In genomic region chr17:29589221-29589898, GRCm38 (mm10) we compare ENCODE assay signal across 9 mouse cellular contexts. TPM values are rescaled to one million over a fixed set of nuclear protein-coding genes. Genes with fewer than 3 reads are reported as not detected.
A peak's percentile ranks its signal among the peaks of the same experiment; 100 is the strongest.
DNase-seq lines count a peak whose midpoint lies in the region; ATAC-seq and TF ChIP-seq lines count a peak whose summit lies in the region.
"Had no signal": no experiment of that assay in that cellular context is flagged by ENCODE, and none has a peak within 500 bp of the region (broad histone marks: within the 10 kb centered on the region; RNA-seq: fewer than 3 reads in every experiment).

No protein-coding gene starts in this region.

- peaks cover 12% of the 10 kb centered on the region; the same call in 1 of the 2 replicates for H3K36me3 ChIP-seq in intestine, embryonic 14.5 days (ENCODE audit: control insufficient read depth, insufficient read depth, low read length)
- H3K36me3 ChIP-seq in intestine, postnatal 0 days (ENCODE audit: control insufficient read depth, insufficient read depth), result peaks cover 12% of the 10 kb centered on the region; the same call in 1 of the 2 replicates
- H3K36me3 ChIP-seq in embryonic facial prominence, embryonic 10.5 days (replicated peaks), result peaks cover 36% of the 10 kb centered on the region
- peaks cover 20% of the 10 kb centered on the region for H3K36me3 ChIP-seq in hindbrain, embryonic 12.5 days
- H3K36me3 ChIP-seq in midbrain, embryonic 14.5 days (ENCODE audit: control insufficient read depth, insufficient read depth, low read length), result peaks cover 3% of the 10 kb centered on the region

- H3K9ac ChIP-seq in intestine, embryonic 14.5 days (ENCODE audit: low read length), result no peak overlapping the region
- H3K9ac ChIP-seq in intestine, postnatal 0 days (ENCODE audit: low read depth, low read length), result no peak overlapping the region
- H3K9ac ChIP-seq in hindbrain, embryonic 12.5 days, result 0 out of 2 replicates have a peak overlapping the region, but pooled peaks have one; percentile 25
- no peak overlapping the region for H3K9ac ChIP-seq in midbrain, embryonic 14.5 days (replicated peaks; ENCODE audit: low read length)

- H3K27ac ChIP-seq in intestine, embryonic 14.5 days (ENCODE audit: low read depth), result 0 out of 2 replicates have a peak overlapping the region, but pooled peaks have one; percentile 3
- H3K27ac ChIP-seq in intestine, postnatal 0 days (ENCODE audit: low read depth, low read length), result no peak overlapping the region
- peak overlapping the region; percentile 57 for H3K27ac ChIP-seq in embryonic facial prominence, embryonic 10.5 days (replicated peaks)
- peak overlapping the region; percentile 66 for H3K27ac ChIP-seq in hindbrain, embryonic 12.5 days
- peak overlapping the region; percentile 66 for H3K27ac ChIP-seq in midbrain, embryonic 14.5 days (replicated peaks; ENCODE audit: low read depth, low read length)

- TF ChIP-seq CTCF in intestine, postnatal 0 days (IDR thresholded peaks at IDR 0.05; ENCODE audit: low read depth), result no peak

- H3K4me1 ChIP-seq in intestine, embryonic 14.5 days (replicated peaks; ENCODE audit: control insufficient read depth, insufficient read depth, low read length), result peaks cover 3% of the 10 kb centered on the region; the same call in 1 of the 2 replicates
- no peaks in the 10 kb centered on the region for H3K4me1 ChIP-seq in intestine, postnatal 0 days (replicated peaks; ENCODE audit: control insufficient read depth, insufficient read depth, low read length)
- peaks cover 14% of the 10 kb centered on the region for H3K4me1 ChIP-seq in embryonic facial prominence, embryonic 10.5 days
- H3K4me1 ChIP-seq in hindbrain, embryonic 12.5 days, result peaks cover 13% of the 10 kb centered on the region
- 0 out of 2 replicates have a peak, but pooled peaks cover 5% of the 10 kb centered on the region for H3K4me1 ChIP-seq in midbrain, embryonic 14.5 days (ENCODE audit: control insufficient read depth, insufficient read depth, low read length)

- H3K4me2 ChIP-seq in intestine, embryonic 14.5 days (ENCODE audit: low read length), result no peak overlapping the region
- H3K4me2 ChIP-seq in intestine, postnatal 0 days (replicated peaks; ENCODE audit: low read depth), result no peak overlapping the region
- no peak overlapping the region for H3K4me2 ChIP-seq in hindbrain, embryonic 12.5 days (replicated peaks)
- no peak overlapping the region for H3K4me2 ChIP-seq in midbrain, embryonic 14.5 days (ENCODE audit: low read length)

- no peaks in the 10 kb centered on the region for H3K9me3 ChIP-seq in intestine, embryonic 14.5 days (ENCODE audit: control insufficient read depth, low read length)
- no peaks in the 10 kb centered on the region for H3K9me3 ChIP-seq in intestine, postnatal 0 days (ENCODE audit: control insufficient read depth)
- H3K9me3 ChIP-seq in embryonic facial prominence, embryonic 10.5 days, result no peaks in the 10 kb centered on the region
- no peaks in the 10 kb centered on the region for H3K9me3 ChIP-seq in hindbrain, embryonic 12.5 days (replicated peaks)
- H3K9me3 ChIP-seq in midbrain, embryonic 14.5 days (ENCODE audit: control insufficient read depth, low read length), result no peaks in the 10 kb centered on the region

- no peak for DNase-seq in intestine, embryonic 14.5 days (ENCODE audit: low spot score)
- peak; percentile 21 for DNase-seq in embryonic facial prominence, embryonic 10.5 days (ENCODE audit: low spot score)
- peak; percentile 62 for DNase-seq in midbrain, embryonic 14.5 days
- DNase-seq in gastrocnemius, adult 8-10 months (ENCODE audit: low spot score in 2 of 2), result no peak
- DNase-seq in adrenal gland, postnatal 10 days, result no peak
- no peak for DNase-seq in adrenal gland, postnatal 25 days
- DNase-seq: kidney, postnatal 4 days had no signal

- H3K4me3 ChIP-seq in intestine, embryonic 14.5 days (ENCODE audit: low read depth, low read length), result no peak overlapping the region
- no peak overlapping the region for H3K4me3 ChIP-seq in intestine, postnatal 0 days (ENCODE audit: low read depth, low read length)
- no peak overlapping the region for H3K4me3 ChIP-seq in embryonic facial prominence, embryonic 10.5 days
- no peak overlapping the region for H3K4me3 ChIP-seq in hindbrain, embryonic 12.5 days
- H3K4me3 ChIP-seq in midbrain, embryonic 14.5 days (replicated peaks; ENCODE audit: low read depth, low read length), result no peak overlapping the region

- ATAC-seq in intestine, embryonic 14.5 days (replicated peaks; ENCODE audit: low FRiP score, low TSS enrichment, low read depth), result no peak
- no peak for ATAC-seq in intestine, postnatal 0 days
- peak; percentile 61; the same call in 1 of the 2 replicates for ATAC-seq in hindbrain, embryonic 12.5 days (ENCODE audit: low FRiP score)
- no peak for ATAC-seq in midbrain, embryonic 14.5 days (ENCODE audit: low FRiP score, low TSS enrichment)

- 36% methylated on average over 11 of the region's 11 CpGs for WGBS in intestine, embryonic 14.5 days
- 64% methylated on average over 11 of the region's 11 CpGs for WGBS in intestine, postnatal 0 days
- 61% methylated on average over 11 of the region's 11 CpGs for WGBS in embryonic facial prominence, embryonic 10.5 days
- WGBS in hindbrain, embryonic 12.5 days, result 30% methylated on average over 10 of the region's 11 CpGs
- WGBS in midbrain, embryonic 14.5 days, result 40% methylated on average over 11 of the region's 11 CpGs

- no peaks in the 10 kb centered on the region for H3K27me3 ChIP-seq in intestine, embryonic 14.5 days (replicated peaks; ENCODE audit: control insufficient read depth, insufficient read depth, low read length)
- H3K27me3 ChIP-seq in intestine, postnatal 0 days (replicated peaks; ENCODE audit: control insufficient read depth, insufficient read depth, low read length), result no peaks in the 10 kb centered on the region
- H3K27me3 ChIP-seq in embryonic facial prominence, embryonic 10.5 days (replicated peaks; ENCODE audit: low read depth, poor library complexity, severe bottlenecking), result no peaks in the 10 kb centered on the region
- no peaks in the 10 kb centered on the region for H3K27me3 ChIP-seq in hindbrain, embryonic 12.5 days
- no peaks in the 10 kb centered on the region for H3K27me3 ChIP-seq in midbrain, embryonic 14.5 days (ENCODE audit: control insufficient read depth, insufficient read depth, low read length)

RNA-seq across cellular contexts. Expression of gene Rnf8, which starts 25.2 kb away (rescaled TPM):
- polyA plus RNA-seq in intestine, embryonic 14.5 days (2014; fragmentation: Nextera tagmentation; extraction: Ambion mirVana), result 76.0 and 86.7 TPM in 2 replicates
- 26.7 and 29.1 TPM in 2 replicates for polyA plus RNA-seq in intestine, postnatal 0 days (2015; fragmentation: Nextera tagmentation; extraction: Ambion mirVana)
- 117 and 119 TPM in 2 replicates for polyA plus RNA-seq in embryonic facial prominence, embryonic 10.5 days (2016; fragmentation: Nextera tagmentation; extraction: Ambion mirVana)
- 100 and 105 TPM in 2 replicates for polyA plus RNA-seq in hindbrain, embryonic 12.5 days (2016; fragmentation: Nextera tagmentation; extraction: Ambion mirVana)
- polyA plus RNA-seq in midbrain, embryonic 14.5 days (2014; fragmentation: Nextera tagmentation; extraction: Ambion mirVana), result 80.5 and 86.8 TPM in 2 replicates
- total RNA-seq in gastrocnemius, adult 8-10 months (2022), result 10 to 100 TPM; 15.2 to 23.7 (median 19.9) TPM
- 10 to 100 TPM; 43.1 to 50.7 TPM for total RNA-seq in adrenal gland, postnatal 10 days (2021)
- 54.1 and 57.0 TPM in 2 replicates for total RNA-seq in adrenal gland, postnatal 25 days (2021)

RNA-seq across cellular contexts. Expression of gene Gm28043, which starts 25.3 kb away (rescaled TPM):
- polyA plus RNA-seq in intestine, embryonic 14.5 days (2014; fragmentation: Nextera tagmentation; extraction: Ambion mirVana), result 2.8 and 3.4 TPM in 2 replicates
- 0.81 and 0.82 TPM in 2 replicates for polyA plus RNA-seq in intestine, postnatal 0 days (2015; fragmentation: Nextera tagmentation; extraction: Ambion mirVana)
- polyA plus RNA-seq in embryonic facial prominence, embryonic 10.5 days (2016; fragmentation: Nextera tagmentation; extraction: Ambion mirVana), result 2.3 and 3.5 TPM in 2 replicates
- 3.7 and 4.1 TPM in 2 replicates for polyA plus RNA-seq in hindbrain, embryonic 12.5 days (2016; fragmentation: Nextera tagmentation; extraction: Ambion mirVana)
- 2.0 and 2.9 TPM in 2 replicates for polyA plus RNA-seq in midbrain, embryonic 14.5 days (2014; fragmentation: Nextera tagmentation; extraction: Ambion mirVana)
- total RNA-seq in gastrocnemius, adult 8-10 months (2022), result under 1 TPM; 0.35 to 0.87 (median 0.59) TPM
- 1 to 10 TPM; 2.3 to 4.6 TPM for total RNA-seq in adrenal gland, postnatal 10 days (2021)
- 4.5 and 5.0 TPM in 2 replicates for total RNA-seq in adrenal gland, postnatal 25 days (2021)

RNA-seq across cellular contexts. Expression of gene Tmem217, which starts 37.2 kb away (rescaled TPM):
- polyA plus RNA-seq in intestine, embryonic 14.5 days (2014; fragmentation: Nextera tagmentation; extraction: Ambion mirVana), result 0.30 and 0.39 TPM in 2 replicates
- polyA plus RNA-seq in intestine, postnatal 0 days (2015; fragmentation: Nextera tagmentation; extraction: Ambion mirVana), result 0.16 TPM in 1 of 2 replicates, not detected in the other
- 1.0 and 1.5 TPM in 2 replicates for polyA plus RNA-seq in embryonic facial prominence, embryonic 10.5 days (2016; fragmentation: Nextera tagmentation; extraction: Ambion mirVana)
- polyA plus RNA-seq in hindbrain, embryonic 12.5 days (2016; fragmentation: Nextera tagmentation; extraction: Ambion mirVana), result 1.8 and 2.4 TPM in 2 replicates
- polyA plus RNA-seq in midbrain, embryonic 14.5 days (2014; fragmentation: Nextera tagmentation; extraction: Ambion mirVana), result 0.43 and 0.49 TPM in 2 replicates
- total RNA-seq in gastrocnemius, adult 8-10 months (2022), result not detected
- not detected for total RNA-seq in adrenal gland, postnatal 10 days (2021)
- 0.36 TPM in 1 of 2 replicates, not detected in the other for total RNA-seq in adrenal gland, postnatal 25 days (2021)

RNA-seq across cellular contexts. Expression of gene Tbc1d22b, which starts 39.8 kb away (rescaled TPM):
- polyA plus RNA-seq in intestine, embryonic 14.5 days (2014; fragmentation: Nextera tagmentation; extraction: Ambion mirVana), result 13.9 and 14.0 TPM in 2 replicates
- 8.6 TPM in 2 replicates for polyA plus RNA-seq in intestine, postnatal 0 days (2015; fragmentation: Nextera tagmentation; extraction: Ambion mirVana)
- polyA plus RNA-seq in embryonic facial prominence, embryonic 10.5 days (2016; fragmentation: Nextera tagmentation; extraction: Ambion mirVana), result 18.4 and 19.5 TPM in 2 replicates
- polyA plus RNA-seq in hindbrain, embryonic 12.5 days (2016; fragmentation: Nextera tagmentation; extraction: Ambion mirVana), result 24.6 and 26.4 TPM in 2 replicates
- polyA plus RNA-seq in midbrain, embryonic 14.5 days (2014; fragmentation: Nextera tagmentation; extraction: Ambion mirVana), result 25.8 and 27.7 TPM in 2 replicates
- 10 to 100 TPM in 2 of 4 experiments, 1 to 10 TPM in 2; 9.4 to 13.6 (median 10.0) TPM for total RNA-seq in gastrocnemius, adult 8-10 months (2022)
- 10 to 100 TPM; 19.7 to 20.3 TPM for total RNA-seq in adrenal gland, postnatal 10 days (2021)
- total RNA-seq in adrenal gland, postnatal 25 days (2021), result 28.4 and 30.7 TPM in 2 replicates

RNA-seq across cellular contexts. Expression of gene Gm17657, which starts 39.9 kb away (rescaled TPM):
- not detected in 2 replicates for polyA plus RNA-seq in intestine, embryonic 14.5 days (2014; fragmentation: Nextera tagmentation; extraction: Ambion mirVana)
- polyA plus RNA-seq in intestine, postnatal 0 days (2015; fragmentation: Nextera tagmentation; extraction: Ambion mirVana), result not detected in 2 replicates
- polyA plus RNA-seq in embryonic facial prominence, embryonic 10.5 days (2016; fragmentation: Nextera tagmentation; extraction: Ambion mirVana), result not detected in 2 replicates
- polyA plus RNA-seq in hindbrain, embryonic 12.5 days (2016; fragmentation: Nextera tagmentation; extraction: Ambion mirVana), result not detected in 2 replicates
- not detected in 2 replicates for polyA plus RNA-seq in midbrain, embryonic 14.5 days (2014; fragmentation: Nextera tagmentation; extraction: Ambion mirVana)
- total RNA-seq in gastrocnemius, adult 8-10 months (2022), result not detected
- not detected for total RNA-seq in adrenal gland, postnatal 10 days (2021)
- not detected in 2 replicates for total RNA-seq in adrenal gland, postnatal 25 days (2021)

Comparison
In these comparisons a context has a peak if more than half of its experiments do, and no peak if none do; other contexts are left out.
1. DNase-seq: peak in embryonic facial prominence, embryonic 10.5 days (single experiment) and midbrain, embryonic 14.5 days (single experiment); none in intestine, embryonic 14.5 days (single experiment), gastrocnemius, adult 8-10 months (0 of 2), adrenal gland, postnatal 10 days (single experiment) and adrenal gland, postnatal 25 days (single experiment).